Mouse (Mus musculus) liver, postnatal 0 days (tissue): ENCODE data around the gene Srgap1. TPM values are rescaled to one million over a fixed set of nuclear protein-coding genes. Genes with fewer than 3 reads are reported as not detected.

Source experiments
- ATAC-seq: fragments of 200-750 bp; cut with Nextera tagmentation; 2 replicates; pipeline ENCODE4 v1.8.0; 2017; ENCODE audit warnings: mild to moderate bottlenecking, moderate library complexity
- DNase-seq: peaks from one replicate; pipeline ENCODE4 v3.0.0-alpha.2; 2016
- H3K27ac ChIP-seq: fragments of 300-500 bp; sonication (generic); 2 replicates; pipeline ENCODE4 v1.5.1; 2014; ENCODE audit warnings: antibody characterized with exemption, moderate library complexity, mild to moderate bottlenecking, low read depth
- H3K27me3 ChIP-seq: fragments of 300-500 bp; sonication (generic); 2 replicates; pipeline ENCODE4 v1.6.1; 2014; ENCODE audit warnings: low read length, control low read depth, mixed read lengths; ENCODE audit not compliant: insufficient read depth
- H3K36me3 ChIP-seq: fragments of 300-500 bp; sonication (generic); replicated peaks from 2 replicates; pipeline ENCODE4 v1.6.1; 2014; ENCODE audit warnings: mild to moderate bottlenecking, control low read depth, low read length, moderate library complexity, mixed read lengths; ENCODE audit not compliant: insufficient read depth
- H3K4me1 ChIP-seq: fragments of 300-500 bp; sonication (generic); 2 replicates; pipeline ENCODE4 v1.6.1; 2014; ENCODE audit warnings: antibody characterized with exemption, mild to moderate bottlenecking, control low read depth; ENCODE audit not compliant: insufficient read depth
- H3K4me2 ChIP-seq: fragments of 300-500 bp; sonication (generic); 2 replicates; pipeline ENCODE4 v1.6.1; 2014; ENCODE audit warnings: low read depth, mild to moderate bottlenecking, low read length, moderate library complexity, mixed read lengths
- H3K4me3 ChIP-seq: fragments of 300-500 bp; sonication (generic); 2 replicates; pipeline ENCODE4 v1.5.1; 2014; ENCODE audit warnings: low read depth, low read length
- H3K9ac ChIP-seq: fragments of 300-500 bp; sonication (generic); replicated peaks from 2 replicates; pipeline ENCODE4 v1.6.1; 2014; ENCODE audit warnings: mild to moderate bottlenecking, moderate library complexity
- H3K9me3 ChIP-seq: fragments of 300-500 bp; sonication (generic); 2 replicates; pipeline ENCODE4 v1.6.1; 2016; ENCODE audit warnings: mild to moderate bottlenecking, control low read depth, low read length, mixed read lengths
- CTCF ChIP-seq: sonication (generic); IDR thresholded peaks from 2 replicates; pipeline ENCODE4 v1.5.1; 2016; ENCODE audit warnings: antibody characterized with exemption, low read depth
- EP300 ChIP-seq: IDR thresholded peaks from 2 replicates; pipeline ENCODE4 v1.6.1; 2016; ENCODE audit warnings: antibody characterized with exemption, low read depth, mild to moderate bottlenecking
- WGBS: fragments of 180-500 bp; shearing (Covaris S2); extraction: QIAGEN DNeasy Blood & Tissue Kit; methylation state at CpG from one replicate; pipeline ENCODE4 v1.1.7; 2014; ENCODE audit not compliant: insufficient replicate concordance; 5-methylcytosine and 5-hydroxymethylcytosine counted together
- polyA plus RNA-seq: library from polyadenylated mRNA; unstranded; fragments of >200 nt; fragmentation: Nextera tagmentation; extraction: Ambion mirVana; gene quantifications from 2 replicates; pipeline ENCODE4 v1.2.1, GENCODE M21; 2015

Srgap1 gene
- polyA plus RNA-seq, 1 experiment from 2014 or later: 0.90 TPM

- ATAC-seq (peak; percentile 63), DNase-seq (peak; percentile 41)
- TF ChIP-seq CTCF (peak; percentile 76), EP300 (no peak)
- Histone ChIP-seq H3K4me2 (no peak overlapping the region), H3K27me3 (no peaks in the 10 kb centered on the region), H3K4me3 (no peak overlapping the region), H3K36me3 (no peaks in the 10 kb centered on the region), H3K9me3 (no peaks in the 10 kb centered on the region), H3K4me1 (no peaks in the 10 kb centered on the region), H3K27ac (no peak overlapping the region), H3K9ac (no peak overlapping the region)
- 10% methylated on average over 8 of the region's 8 CpGs for WGBS
Observed at GRCm38 (mm10) chr10:122054535-122054934, 7.4 kb upstream of the Srgap1 start.

- WGBS: 26% methylated on average over 6 of the region's 6 CpGs
- TF ChIP-seq EP300 (no peak), CTCF (peak; percentile 100)
- H3K27me3 ChIP-seq: peaks cover 7% of the 10 kb centered on the region
- no peak overlapping the region for H3K27ac ChIP-seq
- no peaks in the 10 kb centered on the region for H3K9me3 ChIP-seq
- DNase-seq: peak; percentile 86
- H3K36me3 ChIP-seq: no peaks in the 10 kb centered on the region
- H3K4me3 ChIP-seq: no peak overlapping the region
- ATAC-seq: 0 out of 2 replicates have a peak, but pooled peaks have one; percentile 23
- no peak overlapping the region for H3K9ac ChIP-seq
- no peak overlapping the region for H3K4me2 ChIP-seq
- 0 out of 2 replicates have a peak, but pooled peaks cover 1% of the 10 kb centered on the region for H3K4me1 ChIP-seq
Observed at GRCm38 (mm10) chr10:122051831-122052230, 4.7 kb upstream of the Srgap1 start.

- Histone ChIP-seq H3K27ac (no peak overlapping the region), H3K9me3 (no peaks in the 10 kb centered on the region), H3K9ac (peak overlapping the region; percentile 63), H3K36me3 (no peaks in the 10 kb centered on the region), H3K4me2 (peak overlapping the region; percentile 86), H3K27me3 (peaks cover 11% of the 10 kb centered on the region), H3K4me1 (0 out of 2 replicates have a peak, but pooled peaks cover 2% of the 10 kb centered on the region), H3K4me3 (peak overlapping the region; percentile 63)
- DNase-seq (peak; percentile 86), ATAC-seq (peak; percentile 74)
- peak; percentile 85 for TF ChIP-seq CTCF
- no peak for TF ChIP-seq EP300
- 40% methylated on average over 13 of the region's 44 CpGs for WGBS
Observed at GRCm38 (mm10) chr10:122047727-122048365, 731 bp upstream of the Srgap1 start.

GRCm38 (mm10) chr10:122046511-122046903 lies 608 bp downstream of the Srgap1 start:
- Histone ChIP-seq H3K9ac (peak overlapping the region; percentile 63), H3K4me1 (0 out of 2 replicates have a peak, but pooled peaks cover 2% of the 10 kb centered on the region), H3K9me3 (no peaks in the 10 kb centered on the region), H3K36me3 (no peaks in the 10 kb centered on the region), H3K27ac (no peak overlapping the region), H3K27me3 (peaks cover 11% of the 10 kb centered on the region), H3K4me3 (peak overlapping the region; percentile 63), H3K4me2 (peak overlapping the region; percentile 86)
- DNase-seq (no peak), ATAC-seq (no peak)
- TF ChIP-seq EP300: no peak
- TF ChIP-seq CTCF: no peak
- WGBS: 4% methylated on average over 13 of the region's 13 CpGs

GRCm38 (mm10) chr10:122045946-122046345 lies 1.2 kb downstream of the Srgap1 start:
- WGBS: 36% methylated on average over 9 of the region's 9 CpGs
- no peak for ATAC-seq
- Histone ChIP-seq H3K27me3 (peaks cover 11% of the 10 kb centered on the region), H3K9ac (no peak overlapping the region), H3K9me3 (no peaks in the 10 kb centered on the region), H3K36me3 (no peaks in the 10 kb centered on the region), H3K4me1 (0 out of 2 replicates have a peak, but pooled peaks cover 2% of the 10 kb centered on the region), H3K4me3 (0 out of 2 replicates have a peak overlapping the region, but pooled peaks have one; percentile 63), H3K27ac (no peak overlapping the region), H3K4me2 (peak overlapping the region; percentile 86)
- DNase-seq: no peak
- TF ChIP-seq CTCF (no peak), EP300 (no peak)

GRCm38 (mm10) chr10:122044926-122045325 lies 2.2 kb downstream of the Srgap1 start:
- Histone ChIP-seq H3K9me3 (no peaks in the 10 kb centered on the region), H3K27ac (no peak overlapping the region), H3K36me3 (no peaks in the 10 kb centered on the region), H3K27me3 (peaks cover 11% of the 10 kb centered on the region), H3K4me1 (0 out of 2 replicates have a peak, but pooled peaks cover 2% of the 10 kb centered on the region), H3K4me3 (no peak overlapping the region), H3K4me2 (no peak overlapping the region), H3K9ac (no peak overlapping the region)
- DNase-seq (no peak), ATAC-seq (no peak)
- TF ChIP-seq CTCF (no peak), EP300 (no peak)
- 68% methylated on average over 4 of the region's 4 CpGs for WGBS
